Mouse (Mus musculus) forebrain, postnatal 0 days (tissue): ENCODE measurements around the gene Akap13. TPM values are rescaled to one million over a fixed set of nuclear protein-coding genes. Genes with fewer than 3 reads are reported as not detected.

Experiments
- ATAC-seq: fragments of 200-750 bp; cut with Nextera tagmentation; 2 replicates; pipeline ENCODE4 v1.8.0; 2017; ENCODE audit warnings: mild to moderate bottlenecking, moderate library complexity
- DNase-seq: peaks from one replicate; pipeline ENCODE4 v3.0.0-alpha.2; 2015
- H3K27ac ChIP-seq: fragments of 300-500 bp; sonication (generic); 2 replicates; pipeline ENCODE4 v1.5.1; 2014; ENCODE audit warnings: low read depth, mild to moderate bottlenecking, antibody characterized with exemption, low read length, moderate library complexity, mixed read lengths
- H3K27me3 ChIP-seq: fragments of 300-500 bp; sonication (generic); 2 replicates; pipeline ENCODE4 v1.6.1; 2014; ENCODE audit warnings: mild to moderate bottlenecking, low read length, mixed read lengths; ENCODE audit not compliant: insufficient read depth
- H3K36me3 ChIP-seq: fragments of 300-500 bp; sonication (generic); 2 replicates; pipeline ENCODE4 v1.6.1; 2014; ENCODE audit warnings: mild to moderate bottlenecking, moderate library complexity; ENCODE audit not compliant: insufficient read depth
- H3K4me1 ChIP-seq: fragments of 300-500 bp; sonication (generic); 2 replicates; pipeline ENCODE4 v1.6.1; 2014; ENCODE audit warnings: antibody characterized with exemption; ENCODE audit not compliant: insufficient read depth
- H3K4me2 ChIP-seq: fragments of 300-500 bp; sonication (generic); 2 replicates; pipeline ENCODE4 v1.6.1; 2014; ENCODE audit warnings: low read depth, mild to moderate bottlenecking, moderate library complexity
- H3K4me3 ChIP-seq: fragments of 300-500 bp; sonication (generic); 2 replicates; pipeline ENCODE4 v1.5.1; 2014; ENCODE audit warnings: low read depth, low read length, mixed read lengths
- H3K9ac ChIP-seq: fragments of 300-500 bp; sonication (generic); 2 replicates; pipeline ENCODE4 v1.6.1; 2014; ENCODE audit warnings: mild to moderate bottlenecking
- H3K9me3 ChIP-seq: fragments of 300-500 bp; sonication (generic); 2 replicates; pipeline ENCODE4 v1.6.1; 2016; ENCODE audit warnings: low read length
- CTCF ChIP-seq: sonication (generic); IDR thresholded peaks from 2 replicates; pipeline ENCODE4 v1.5.1; 2016; ENCODE audit warnings: antibody characterized with exemption, control low read depth, low read depth
- whole genome bisulfite sequencing: fragments of 180-500 bp; shearing (Covaris S2); extraction: QIAGEN DNeasy Blood & Tissue Kit; methylation state at CpG from one replicate; pipeline ENCODE4 v1.1.7; 2014; 5-methylcytosine and 5-hydroxymethylcytosine counted together
- polyA plus RNA-seq: library from polyadenylated mRNA; unstranded; fragments of >200 nt; fragmentation: Nextera tagmentation; extraction: Ambion mirVana; gene quantifications from 2 replicates; pipeline ENCODE4 v1.2.1, GENCODE M21; 2015
- total RNA-seq: library from RNA; depleted of rRNA; stranded (reverse); fragments of >200 nt; gene quantifications from 2 replicates; pipeline ENCODE4 v1.2.3, GENCODE M21; 2014

Akap13 gene
- total and polyA plus RNA-seq, 2 experiments from 2014 or later = 9.1 to 16.2 TPM

DNA sequence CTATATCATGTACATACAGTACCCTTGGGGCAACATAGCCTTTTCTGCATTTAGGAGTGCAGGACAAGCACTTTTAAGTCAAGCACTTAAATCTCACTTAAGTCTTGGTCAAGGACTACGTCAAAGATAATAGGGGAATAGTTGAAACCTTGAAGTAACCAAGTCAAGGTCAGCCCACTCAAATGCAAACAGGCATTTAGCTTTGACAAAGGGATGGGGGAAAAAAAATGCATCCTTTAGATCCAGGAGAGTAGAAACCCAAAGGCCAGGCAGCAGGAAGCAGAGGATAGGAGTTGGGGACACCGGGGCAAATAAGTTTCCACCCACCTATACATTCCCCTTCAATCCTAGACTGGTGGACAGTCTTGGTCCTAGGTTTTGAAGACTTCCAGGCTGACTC, 322.7 kb downstream of the Akap13 start:
- ATAC-seq = no peak
- Histone ChIP-seq H3K9me3 (no peaks in the 10 kb centered on the region), H3K27ac (no peak overlapping the region), H3K27me3 (no peaks in the 10 kb centered on the region), H3K9ac (no peak overlapping the region), H3K4me1 (no peaks in the 10 kb centered on the region), H3K36me3 (no peaks in the 10 kb centered on the region), H3K4me2 (no peak overlapping the region), H3K4me3 (no peak overlapping the region)
- no peak for DNase-seq
- 90% methylated on average over 2 of the region's 2 CpGs for WGBS
- TF ChIP-seq CTCF = no peak

DNA sequence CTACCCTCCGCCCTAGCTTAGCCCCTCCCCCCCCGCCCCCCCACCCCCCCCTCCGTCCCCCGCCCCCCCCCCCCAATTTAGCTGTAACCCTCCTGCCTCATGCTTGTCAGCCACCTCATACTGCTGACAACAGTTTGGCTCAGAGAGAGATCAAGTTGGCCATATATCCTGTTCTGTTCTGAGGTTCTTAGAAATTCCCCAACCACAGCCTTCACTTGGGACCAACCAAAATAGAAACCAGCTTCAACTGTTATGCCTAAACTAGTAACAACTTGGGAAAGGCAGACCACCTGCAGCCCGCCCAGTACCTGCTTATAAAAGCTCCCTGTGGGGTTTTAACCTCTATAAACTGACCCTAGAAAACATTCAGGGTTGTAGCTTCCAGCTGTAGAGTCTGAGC, 325.5 kb downstream of the Akap13 start:
- Histone ChIP-seq H3K9me3 (no peaks in the 10 kb centered on the region), H3K4me2 (no peak overlapping the region; the same call in 1 of the 2 replicates), H3K27me3 (no peaks in the 10 kb centered on the region), H3K4me3 (no peak overlapping the region), H3K27ac (no peak overlapping the region), H3K4me1 (no peaks in the 10 kb centered on the region), H3K9ac (no peak overlapping the region), H3K36me3 (no peaks in the 10 kb centered on the region)
- TF ChIP-seq CTCF = no peak
- ATAC-seq (no peak), DNase-seq (no peak)
- WGBS = 23% methylated on average over 5 of the region's 5 CpGs

DNA sequence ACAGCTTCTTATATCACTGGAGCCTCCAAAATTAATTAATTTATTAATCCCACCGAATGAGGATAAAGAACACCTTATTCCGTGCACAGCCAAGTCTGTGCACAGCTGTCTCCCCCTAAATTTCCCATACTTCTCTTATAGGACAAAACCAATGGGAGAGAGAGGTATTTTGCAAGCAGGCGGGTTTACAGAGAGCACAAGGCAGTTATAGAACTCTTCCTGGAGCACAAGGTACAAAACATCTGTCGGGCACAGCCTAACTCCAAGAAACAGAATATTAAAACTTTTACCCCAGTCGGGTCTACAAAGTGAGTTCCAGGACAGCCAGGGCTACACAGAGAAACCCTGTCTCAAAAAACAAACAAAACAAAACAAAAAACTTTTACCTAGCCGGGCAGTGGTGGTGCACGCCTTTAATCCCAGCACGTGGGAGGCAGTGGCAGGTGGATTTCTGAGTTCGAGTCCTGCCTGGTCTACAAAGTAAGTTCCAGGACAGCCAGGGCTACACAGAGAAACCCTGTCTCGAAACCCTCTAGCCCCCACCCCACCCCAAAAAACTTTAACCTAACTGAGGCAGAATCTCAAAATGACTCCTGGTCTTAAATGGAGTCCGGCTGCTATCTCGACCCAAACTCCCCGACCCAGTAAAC, 326.1 kb downstream of the Akap13 start:
- Histone ChIP-seq H3K9ac (peak overlapping the region; percentile 37; the same call in 1 of the 2 replicates), H3K4me1 (no peaks in the 10 kb centered on the region), H3K4me2 (peak overlapping the region; percentile 58), H3K4me3 (peak overlapping the region; percentile 43), H3K9me3 (no peaks in the 10 kb centered on the region), H3K27me3 (no peaks in the 10 kb centered on the region), H3K36me3 (no peaks in the 10 kb centered on the region), H3K27ac (no peak overlapping the region)
- WGBS = 6% methylated on average over 13 of the region's 13 CpGs
- no peak for TF ChIP-seq CTCF
- DNase-seq (no peak), ATAC-seq (0 out of 2 replicates have a peak, but pooled peaks have one; percentile 3)

DNA sequence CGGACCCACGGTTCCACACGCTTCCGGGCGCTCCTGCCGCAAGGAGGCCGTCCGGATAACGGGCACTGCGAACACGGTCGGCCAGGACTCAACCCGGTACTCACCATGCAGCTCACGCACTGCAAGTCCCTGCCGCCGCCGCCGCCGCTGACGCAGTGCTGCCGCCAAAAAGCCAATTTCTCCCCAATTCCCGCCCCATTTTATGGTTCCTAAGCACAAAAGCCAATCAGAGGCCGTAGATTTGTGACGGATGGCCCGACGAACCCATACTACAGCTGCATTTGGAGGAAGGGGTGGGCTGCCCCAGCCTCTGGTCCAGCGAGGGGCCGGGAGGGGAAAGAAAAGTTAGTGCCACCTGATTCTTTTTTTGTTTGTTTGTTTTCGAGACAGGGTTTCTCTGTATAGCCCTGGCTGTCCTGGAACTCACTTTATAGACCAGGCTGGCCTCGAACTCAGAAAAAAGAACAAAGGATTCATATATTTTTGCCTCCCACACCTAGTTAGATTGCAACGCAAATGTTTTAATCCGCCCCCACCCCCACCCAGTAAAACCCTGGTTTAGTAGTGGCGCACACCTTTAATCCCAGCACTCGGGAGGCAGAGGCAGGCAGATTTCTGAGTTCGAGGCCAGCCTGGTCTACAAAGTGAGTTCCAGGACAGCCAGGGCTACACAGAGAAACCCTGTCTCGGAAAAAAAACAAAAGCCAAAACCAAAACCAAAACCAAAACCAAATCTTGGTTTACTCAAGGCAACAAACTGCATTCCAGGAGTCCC, 326.8 kb downstream of the Akap13 start:
- Histone ChIP-seq H3K4me3 (peak overlapping the region; percentile 43), H3K27ac (no peak overlapping the region), H3K4me1 (no peaks in the 10 kb centered on the region), H3K36me3 (no peaks in the 10 kb centered on the region), H3K4me2 (peak overlapping the region; percentile 58), H3K27me3 (no peaks in the 10 kb centered on the region), H3K9ac (peak overlapping the region; percentile 37; the same call in 1 of the 2 replicates), H3K9me3 (no peaks in the 10 kb centered on the region)
- peak; percentile 21; the same call in 1 of the 2 replicates for TF ChIP-seq CTCF
- peak; percentile 98 for ATAC-seq
- WGBS = 12% methylated on average over 36 of the region's 36 CpGs
- DNase-seq = peak; percentile 90

- DNase-seq (no peak), ATAC-seq (no peak)
- H3K4me3 ChIP-seq = no peak overlapping the region
- TF ChIP-seq CTCF = no peak
- H3K4me1 ChIP-seq = no peaks in the 10 kb centered on the region
- H3K9me3 ChIP-seq = no peaks in the 10 kb centered on the region
- no peak overlapping the region for H3K4me2 ChIP-seq
- H3K27ac ChIP-seq = no peak overlapping the region
- no peaks in the 10 kb centered on the region for H3K27me3 ChIP-seq
- H3K36me3 ChIP-seq = no peaks in the 10 kb centered on the region
- H3K9ac ChIP-seq = no peak overlapping the region
- WGBS = 90% methylated on average over 3 of the region's 3 CpGs
Measured at GRCm38 (mm10) chr7:75782723-75783011, 327.3 kb downstream of the Akap13 start.

DNA sequence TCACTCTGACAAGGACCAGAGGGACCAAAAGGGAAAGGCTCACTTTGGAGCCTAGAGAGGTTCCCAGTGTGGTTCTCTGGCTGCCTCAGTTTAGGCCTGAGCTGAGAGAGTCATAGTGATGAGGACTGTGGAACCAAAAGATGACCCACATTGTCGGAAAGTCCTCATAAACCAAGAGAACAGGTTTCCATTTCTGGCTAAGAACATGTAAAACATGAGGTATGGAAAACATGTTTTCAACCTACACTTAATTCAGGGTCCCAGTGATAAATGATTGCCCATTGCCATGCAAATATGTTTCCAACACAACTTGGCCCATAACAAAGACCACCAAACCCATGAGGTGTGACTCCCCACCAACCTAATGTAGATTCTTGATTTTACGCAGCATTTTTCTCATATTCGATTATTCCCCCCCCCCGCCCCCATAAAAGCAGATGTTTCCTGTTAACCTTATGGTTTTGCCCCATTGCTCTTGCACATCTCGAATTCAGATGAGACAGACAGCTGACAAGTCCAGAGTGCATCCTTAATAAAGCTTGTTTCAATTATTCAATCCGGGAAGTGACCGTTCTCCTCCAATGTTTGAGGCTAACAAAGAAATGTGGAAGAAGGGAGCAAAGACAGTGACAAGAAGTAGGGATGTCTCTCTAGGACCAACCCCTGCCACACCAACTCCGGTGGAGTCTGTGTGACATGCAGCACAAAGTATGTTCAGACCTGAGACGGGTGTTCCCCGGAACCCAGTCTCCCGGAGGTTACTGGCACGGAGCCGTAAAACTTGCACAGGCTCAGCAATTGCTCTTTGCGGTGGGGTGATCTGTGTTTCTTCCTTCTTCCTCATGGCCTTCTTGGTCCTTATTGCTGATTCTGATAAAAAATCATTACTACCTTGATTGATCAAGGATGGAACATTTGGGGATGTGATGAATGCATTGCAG, 330.3 kb downstream of the Akap13 start:
- Histone ChIP-seq H3K27me3 (no peaks in the 10 kb centered on the region), H3K27ac (no peak overlapping the region), H3K4me3 (no peak overlapping the region), H3K9me3 (no peaks in the 10 kb centered on the region), H3K36me3 (no peaks in the 10 kb centered on the region), H3K4me2 (no peak overlapping the region), H3K9ac (no peak overlapping the region), H3K4me1 (no peaks in the 10 kb centered on the region)
- DNase-seq (no peak), ATAC-seq (no peak)
- no peak for TF ChIP-seq CTCF
- WGBS = 94% methylated on average over 14 of the region's 14 CpGs
